Mouse (Mus musculus): ENCODE results near the gene Akt2. TPM values are rescaled to one million over a fixed set of nuclear protein-coding genes. Genes with fewer than 3 reads are reported as not detected.
A peak's percentile ranks its signal among the peaks of the same experiment; 100 is the strongest.

Akt2 gene
- polyA plus RNA-seq, 1 experiment from 2014 or later = 51.1 TPM

- no peak overlapping the region for H3K27ac ChIP-seq
- DNase-seq (ENCODE audit: low spot score) = no peak
- peaks cover 27% of the 10 kb centered on the region for H3K36me3 ChIP-seq (replicated peaks; ENCODE audit: control insufficient read depth, insufficient read depth)
- H3K4me3 ChIP-seq (replicated peaks; ENCODE audit: low read length) = no peak overlapping the region
- no peaks in the 10 kb centered on the region for H3K9me3 ChIP-seq (ENCODE audit: control insufficient read depth, low read length)
- WGBS = 97% methylated on average over 4 of the region's 4 CpGs
- peaks cover 41% of the 10 kb centered on the region for H3K4me1 ChIP-seq (replicated peaks; ENCODE audit: control insufficient read depth, insufficient read depth, low read length)
- no peaks in the 10 kb centered on the region for H3K27me3 ChIP-seq (ENCODE audit: control insufficient read depth, insufficient read depth, low read length)
- H3K9ac ChIP-seq = no peak overlapping the region
- no peak for ATAC-seq (ENCODE audit: low FRiP score)
- H3K4me2 ChIP-seq (replicated peaks) = no peak overlapping the region
Measured at GRCm38 (mm10) chr7:27609285-27609684, 17.9 kb downstream of the Akt2 start.

- Histone ChIP-seq H3K27me3 (ENCODE audit: control insufficient read depth, insufficient read depth, low read length) (no peaks in the 10 kb centered on the region), H3K9ac (no peak overlapping the region), H3K4me1 (replicated peaks; ENCODE audit: control insufficient read depth, insufficient read depth, low read length) (peaks cover 41% of the 10 kb centered on the region), H3K36me3 (replicated peaks; ENCODE audit: control insufficient read depth, insufficient read depth) (peaks cover 27% of the 10 kb centered on the region), H3K9me3 (ENCODE audit: control insufficient read depth, low read length) (no peaks in the 10 kb centered on the region), H3K4me3 (replicated peaks; ENCODE audit: low read length) (no peak overlapping the region), H3K4me2 (replicated peaks) (no peak overlapping the region), H3K27ac (no peak overlapping the region)
- 87% methylated on average over 2 of the region's 2 CpGs for WGBS
- no peak for ATAC-seq (ENCODE audit: low FRiP score)
- no peak for DNase-seq (ENCODE audit: low spot score)
Measured at GRCm38 (mm10) chr7:27609688-27610087, 18.3 kb downstream of the Akt2 start.

- DNase-seq (ENCODE audit: low spot score) = no peak
- Histone ChIP-seq H3K4me3 (replicated peaks; ENCODE audit: low read length) (no peak overlapping the region), H3K4me1 (replicated peaks; ENCODE audit: control insufficient read depth, insufficient read depth, low read length) (peaks cover 37% of the 10 kb centered on the region), H3K36me3 (replicated peaks; ENCODE audit: control insufficient read depth, insufficient read depth) (peaks cover 27% of the 10 kb centered on the region), H3K27me3 (ENCODE audit: control insufficient read depth, insufficient read depth, low read length) (no peaks in the 10 kb centered on the region), H3K9me3 (ENCODE audit: control insufficient read depth, low read length) (no peaks in the 10 kb centered on the region), H3K4me2 (replicated peaks) (no peak overlapping the region), H3K27ac (no peak overlapping the region), H3K9ac (no peak overlapping the region)
- ATAC-seq (ENCODE audit: low FRiP score) = no peak
- 88% methylated on average over 3 of the region's 3 CpGs for WGBS
Measured at GRCm38 (mm10) chr7:27610370-27610769, 19.0 kb downstream of the Akt2 start.

GRCm38 (mm10) chr7:27610871-27611270 lies 19.5 kb downstream of the Akt2 start:
- Histone ChIP-seq H3K4me3 (replicated peaks; ENCODE audit: low read length) (no peak overlapping the region), H3K36me3 (replicated peaks; ENCODE audit: control insufficient read depth, insufficient read depth) (peaks cover 29% of the 10 kb centered on the region), H3K27ac (no peak overlapping the region), H3K27me3 (ENCODE audit: control insufficient read depth, insufficient read depth, low read length) (no peaks in the 10 kb centered on the region), H3K9me3 (ENCODE audit: control insufficient read depth, low read length) (no peaks in the 10 kb centered on the region), H3K4me2 (replicated peaks) (no peak overlapping the region), H3K9ac (no peak overlapping the region), H3K4me1 (replicated peaks; ENCODE audit: control insufficient read depth, insufficient read depth, low read length) (peaks cover 35% of the 10 kb centered on the region)
- 95% methylated on average over 5 of the region's 5 CpGs for WGBS
- ATAC-seq (ENCODE audit: low FRiP score) (no peak), DNase-seq (ENCODE audit: low spot score) (no peak)

- ATAC-seq (ENCODE audit: low FRiP score) = no peak
- Histone ChIP-seq H3K4me2 (replicated peaks) (no peak overlapping the region), H3K4me1 (replicated peaks; ENCODE audit: control insufficient read depth, insufficient read depth, low read length) (peaks cover 21% of the 10 kb centered on the region), H3K9me3 (ENCODE audit: control insufficient read depth, low read length) (no peaks in the 10 kb centered on the region), H3K27ac (peak overlapping the region; percentile 83), H3K36me3 (replicated peaks; ENCODE audit: control insufficient read depth, insufficient read depth) (peaks cover 48% of the 10 kb centered on the region), H3K4me3 (replicated peaks; ENCODE audit: low read length) (no peak overlapping the region), H3K27me3 (ENCODE audit: control insufficient read depth, insufficient read depth, low read length) (no peaks in the 10 kb centered on the region), H3K9ac (no peak overlapping the region)
- 62% methylated on average over 4 of the region's 4 CpGs for WGBS
- DNase-seq (ENCODE audit: low spot score) = no peak
Measured at GRCm38 (mm10) chr7:27612940-27613339, 21.6 kb downstream of the Akt2 start.

- DNase-seq (ENCODE audit: low spot score) = peak; percentile 69
- Histone ChIP-seq H3K4me3 (replicated peaks; ENCODE audit: low read length) (no peak overlapping the region), H3K27ac (peak overlapping the region; percentile 83), H3K9me3 (ENCODE audit: control insufficient read depth, low read length) (no peaks in the 10 kb centered on the region), H3K9ac (no peak overlapping the region), H3K27me3 (ENCODE audit: control insufficient read depth, insufficient read depth, low read length) (no peaks in the 10 kb centered on the region), H3K36me3 (replicated peaks; ENCODE audit: control insufficient read depth, insufficient read depth) (peaks cover 55% of the 10 kb centered on the region), H3K4me2 (replicated peaks) (no peak overlapping the region), H3K4me1 (replicated peaks; ENCODE audit: control insufficient read depth, insufficient read depth, low read length) (peaks cover 21% of the 10 kb centered on the region)
- peak; percentile 81 for ATAC-seq (ENCODE audit: low FRiP score)
- WGBS = 32% methylated on average over 8 of the region's 8 CpGs
Measured at GRCm38 (mm10) chr7:27613751-27614499, 22.6 kb downstream of the Akt2 start.

GRCm38 (mm10) chr7:27621028-27621427 lies 29.7 kb downstream of the Akt2 start:
- Histone ChIP-seq H3K4me1 (replicated peaks; ENCODE audit: control insufficient read depth, insufficient read depth, low read length) (no peaks in the 10 kb centered on the region), H3K27me3 (ENCODE audit: control insufficient read depth, insufficient read depth, low read length) (no peaks in the 10 kb centered on the region), H3K27ac (no peak overlapping the region), H3K4me2 (replicated peaks) (no peak overlapping the region), H3K36me3 (replicated peaks; ENCODE audit: control insufficient read depth, insufficient read depth) (peaks cover 79% of the 10 kb centered on the region), H3K9ac (no peak overlapping the region), H3K9me3 (ENCODE audit: control insufficient read depth, low read length) (no peaks in the 10 kb centered on the region), H3K4me3 (replicated peaks; ENCODE audit: low read length) (no peak overlapping the region)
- ATAC-seq (ENCODE audit: low FRiP score) = no peak
- 85% methylated on average over 6 of the region's 6 CpGs for WGBS
- no peak for DNase-seq (ENCODE audit: low spot score)

- no peak for ATAC-seq (ENCODE audit: low FRiP score)
- Histone ChIP-seq H3K27ac (no peak overlapping the region), H3K9me3 (ENCODE audit: control insufficient read depth, low read length) (no peaks in the 10 kb centered on the region), H3K27me3 (ENCODE audit: control insufficient read depth, insufficient read depth, low read length) (no peaks in the 10 kb centered on the region), H3K36me3 (replicated peaks; ENCODE audit: control insufficient read depth, insufficient read depth) (peaks cover 75% of the 10 kb centered on the region), H3K4me3 (replicated peaks; ENCODE audit: low read length) (no peak overlapping the region), H3K9ac (no peak overlapping the region), H3K4me1 (replicated peaks; ENCODE audit: control insufficient read depth, insufficient read depth, low read length) (no peaks in the 10 kb centered on the region), H3K4me2 (replicated peaks) (no peak overlapping the region)
- WGBS = 58% methylated on average over 1 of the region's 1 CpGs
- no peak for DNase-seq (ENCODE audit: low spot score)
Measured at GRCm38 (mm10) chr7:27622234-27622633, 30.9 kb downstream of the Akt2 start.

GRCm38 (mm10) chr7:27624967-27625366 lies 33.6 kb downstream of the Akt2 start:
- Histone ChIP-seq H3K36me3 (replicated peaks; ENCODE audit: control insufficient read depth, insufficient read depth) (peaks cover 77% of the 10 kb centered on the region), H3K27me3 (ENCODE audit: control insufficient read depth, insufficient read depth, low read length) (no peaks in the 10 kb centered on the region), H3K4me1 (replicated peaks; ENCODE audit: control insufficient read depth, insufficient read depth, low read length) (no peaks in the 10 kb centered on the region), H3K9me3 (ENCODE audit: control insufficient read depth, low read length) (no peaks in the 10 kb centered on the region), H3K9ac (no peak overlapping the region), H3K27ac (no peak overlapping the region), H3K4me3 (replicated peaks; ENCODE audit: low read length) (no peak overlapping the region), H3K4me2 (replicated peaks) (no peak overlapping the region)
- ATAC-seq (ENCODE audit: low FRiP score) = no peak
- DNase-seq (ENCODE audit: low spot score) = no peak

GRCm38 (mm10) chr7:27627707-27628106 lies 36.4 kb downstream of the Akt2 start:
- Histone ChIP-seq H3K27ac (no peak overlapping the region), H3K9me3 (ENCODE audit: control insufficient read depth, low read length) (no peaks in the 10 kb centered on the region), H3K36me3 (replicated peaks; ENCODE audit: control insufficient read depth, insufficient read depth) (peaks cover 77% of the 10 kb centered on the region), H3K9ac (no peak overlapping the region), H3K4me1 (replicated peaks; ENCODE audit: control insufficient read depth, insufficient read depth, low read length) (no peaks in the 10 kb centered on the region), H3K4me3 (replicated peaks; ENCODE audit: low read length) (no peak overlapping the region), H3K27me3 (ENCODE audit: control insufficient read depth, insufficient read depth, low read length) (no peaks in the 10 kb centered on the region), H3K4me2 (replicated peaks) (no peak overlapping the region)
- DNase-seq (ENCODE audit: low spot score) (no peak), ATAC-seq (ENCODE audit: low FRiP score) (no peak)
- 77% methylated on average over 7 of the region's 7 CpGs for WGBS
